Mouse (Mus musculus): ENCODE data around the gene Dync1i2. TPM values are rescaled to one million over a fixed set of nuclear protein-coding genes. Genes with fewer than 3 reads are reported as not detected.

Gene Dync1i2
- total RNA-seq (2021): 10 to 100 TPM; 39.0 to 39.6 TPM
- long read RNA-seq, experiment 1, transcript Dync1i2-201 (16 exons, 2,631 nt): major isoform, 23 of 47 reads
- long read RNA-seq, experiment 1, transcript Dync1i2-204 (16 exons, 2,466 nt): minor isoform, 8 of 47 reads
- long read RNA-seq, experiment 1, partial matches to known transcripts: 15 of 47 reads
- long read RNA-seq, experiment 1, other reads (novel, unspliced or antisense): 1 of 47 reads
- long read RNA-seq, experiment 2, transcript Dync1i2-201 (16 exons, 2,631 nt): major isoform, 20 of 46 reads
- long read RNA-seq, experiment 2, transcript Dync1i2-204 (16 exons, 2,466 nt): minor isoform, 5 of 46 reads
- long read RNA-seq, experiment 2, partial matches to known transcripts: 20 of 46 reads
- long read RNA-seq, experiment 2, other reads (novel, unspliced or antisense): 1 of 46 reads

DNA sequence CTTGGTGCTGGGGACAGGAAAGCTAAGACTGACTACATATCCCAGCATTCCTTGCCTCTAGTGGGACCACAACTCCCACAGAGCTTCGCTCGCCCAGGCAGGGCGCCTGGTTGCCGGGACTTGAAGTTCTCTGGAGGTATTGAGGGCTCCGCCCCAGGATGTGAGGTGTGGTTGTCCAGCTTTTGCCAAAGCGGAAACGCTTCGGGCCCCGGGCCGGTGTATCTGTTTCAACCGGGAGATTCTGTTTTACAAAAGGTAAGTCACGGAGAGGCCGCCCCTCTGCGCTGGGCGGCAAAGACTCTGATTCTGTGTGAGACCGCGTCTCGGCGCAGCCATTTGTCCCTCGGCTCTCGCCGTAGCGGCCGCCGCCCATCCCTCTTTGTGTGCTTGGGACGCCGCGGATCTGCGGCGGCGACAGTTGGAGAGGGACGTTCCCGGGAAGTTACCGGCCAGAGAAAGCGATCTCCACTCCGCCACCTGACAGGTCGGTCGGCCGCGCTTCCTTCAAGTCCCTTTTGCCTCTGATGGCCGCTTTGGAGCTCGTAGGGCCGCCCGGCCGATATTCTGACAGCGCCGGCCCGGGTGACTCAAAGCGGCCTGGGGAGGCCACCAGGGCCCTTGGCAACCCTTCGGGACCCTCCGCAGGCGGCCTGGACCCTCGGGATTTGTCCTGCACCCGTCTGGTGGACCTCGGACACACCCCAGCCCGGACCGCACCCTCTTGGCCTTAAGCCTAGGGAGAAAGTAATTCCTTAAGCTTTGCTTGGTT, at the start of gene Dync1i2:
Gene Dync1i2, plus strand, starts transcription at position 116 of the 769 bp plus-strand sequence.
- intact Hi-C loops (cut with DNase I): no loop called here
- DNase-seq: peak; percentile 90

GRCm38 (mm10) chr2:71162831-71163621, 48.5 kb upstream of the Dync1i2 start:
- no peak for DNase-seq
- intact Hi-C loops (cut with DNase I): no loop called here

GRCm38 (mm10) chr2:71167211-71167610, 44.3 kb upstream of the Dync1i2 start:
- intact Hi-C loops (cut with DNase I): no loop called here

DNA sequence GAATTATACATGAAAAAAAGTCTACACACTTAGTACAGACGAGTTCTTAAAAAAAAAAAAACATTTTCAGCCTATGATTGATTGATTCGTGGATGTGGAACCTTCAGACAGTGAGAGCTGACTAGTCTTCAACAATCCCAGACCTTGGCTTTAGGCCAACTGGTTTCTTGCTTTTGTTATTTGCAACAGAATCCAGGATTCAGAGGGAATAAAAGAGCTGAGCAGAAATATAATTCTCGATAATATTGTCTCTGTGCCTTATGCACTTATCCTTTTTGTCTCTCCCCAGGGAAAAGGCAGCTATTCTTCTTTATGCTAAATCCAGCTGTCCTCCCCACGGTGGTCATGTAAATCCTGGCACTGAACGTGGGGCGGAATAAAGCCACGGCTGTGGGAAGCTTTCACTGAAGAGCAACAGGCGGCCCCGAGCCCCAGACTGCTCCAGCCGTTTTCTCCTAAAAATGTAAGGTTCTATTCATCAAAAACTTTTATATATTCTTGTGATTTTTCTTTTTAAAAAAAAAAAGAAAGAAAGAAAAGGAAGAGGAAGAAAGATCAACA, 43.0 kb upstream of the Dync1i2 start:
- DNase-seq: no peak
- intact Hi-C loops (cut with DNase I): no loop called here

More at GRCm38 (mm10) chr2:71167211-71167610, 44.3 kb upstream of the Dync1i2 start:
- no peak for DNase-seq

- intact Hi-C loops (cut with DNase I): no loop called here
- no peak for DNase-seq
These were observed 38.5 kb upstream of the Dync1i2 start for GRCm38 (mm10) chr2:71173031-71173430.

DNA sequence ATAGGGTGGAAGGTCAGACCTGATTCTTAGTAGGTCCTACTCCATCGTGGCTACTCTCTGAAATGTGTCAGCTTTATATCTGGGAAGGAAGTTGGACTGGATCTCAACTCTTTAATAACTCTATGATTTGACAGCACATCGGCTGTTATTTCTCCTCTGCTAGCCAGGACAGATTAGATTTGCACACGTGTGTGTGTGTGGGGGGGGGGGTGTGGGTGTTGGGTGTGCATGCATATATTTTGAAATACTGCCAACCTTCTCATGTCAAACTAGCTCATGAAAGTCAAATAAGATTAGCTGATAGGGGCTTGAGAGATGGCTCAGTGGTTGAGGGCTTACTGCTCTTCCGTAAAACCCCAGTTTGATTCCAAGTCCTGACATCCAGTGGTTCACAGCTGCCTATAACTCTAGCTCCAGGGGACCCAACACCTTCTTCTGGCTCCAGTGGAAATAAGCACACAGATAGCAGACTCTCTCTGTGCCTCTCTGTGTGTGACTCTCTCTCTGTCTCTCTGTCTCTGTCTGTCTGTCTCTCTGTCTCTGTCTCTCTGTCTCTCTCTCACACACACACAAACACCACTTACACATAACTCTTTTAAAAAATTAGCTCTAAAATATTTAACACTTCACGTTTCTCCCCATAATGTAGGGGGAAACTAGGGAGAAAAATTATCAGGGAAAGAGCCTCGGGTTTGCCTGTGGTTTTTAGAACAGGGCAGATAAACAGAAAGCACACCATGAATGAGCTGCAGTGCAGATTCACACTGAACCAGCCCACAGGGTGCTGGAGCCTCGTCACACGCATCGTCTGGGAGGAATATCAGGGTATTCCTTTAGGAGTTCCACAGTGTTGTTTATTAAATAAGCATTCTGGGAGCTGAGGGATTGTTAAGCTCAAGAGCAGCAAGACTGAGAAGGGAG, 34.9 kb upstream of the Dync1i2 start:
- DNase-seq: no peak
- intact Hi-C loops (cut with DNase I): no loop called here

DNA sequence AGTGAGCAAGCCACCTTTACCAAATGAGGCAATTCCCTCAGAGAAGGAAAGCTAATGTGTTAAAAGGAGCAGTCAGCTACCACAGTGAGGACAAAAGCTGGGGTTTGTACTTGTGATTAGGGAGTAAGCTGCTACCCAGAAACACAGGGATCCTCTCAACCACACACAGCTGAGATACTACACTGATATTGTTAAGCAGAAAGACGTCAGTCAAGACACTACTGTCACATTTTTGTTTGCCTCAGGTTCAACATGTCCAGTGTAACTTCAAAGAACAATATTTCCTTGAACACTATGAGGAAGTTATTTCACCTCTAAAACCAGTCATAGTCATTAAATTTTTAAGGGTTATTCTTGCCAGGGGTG, 34.3 kb upstream of the Dync1i2 start:
- DNase-seq: no peak
- intact Hi-C loops (cut with DNase I): no loop called here

- intact Hi-C loops (cut with DNase I): no loop called here
These were observed 33.7 kb upstream of the Dync1i2 start for GRCm38 (mm10) chr2:71177760-71178159.

DNA sequence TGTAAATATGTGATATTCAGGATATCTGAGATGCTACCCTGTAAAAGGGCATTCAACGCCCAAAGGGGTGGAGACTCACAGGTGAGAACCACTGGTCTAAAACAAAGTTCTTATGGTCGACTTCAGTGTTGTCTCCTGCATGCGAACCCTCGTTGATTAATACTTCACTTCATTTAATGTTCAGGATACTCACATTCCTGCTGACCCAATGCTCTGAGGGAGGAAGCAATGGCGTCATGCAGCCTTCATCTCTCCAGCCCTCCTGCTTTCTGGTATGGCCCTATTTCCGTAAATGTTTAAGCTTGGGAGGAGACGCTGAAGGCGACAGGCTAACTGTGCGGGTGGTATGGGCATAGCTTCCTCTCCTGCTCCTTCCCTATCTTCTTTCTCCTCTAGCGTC, 31.8 kb upstream of the Dync1i2 start:
- intact Hi-C loops (cut with DNase I): no loop called here

More at GRCm38 (mm10) chr2:71177760-71178159, 33.7 kb upstream of the Dync1i2 start:
- DNase-seq: no peak

DNA sequence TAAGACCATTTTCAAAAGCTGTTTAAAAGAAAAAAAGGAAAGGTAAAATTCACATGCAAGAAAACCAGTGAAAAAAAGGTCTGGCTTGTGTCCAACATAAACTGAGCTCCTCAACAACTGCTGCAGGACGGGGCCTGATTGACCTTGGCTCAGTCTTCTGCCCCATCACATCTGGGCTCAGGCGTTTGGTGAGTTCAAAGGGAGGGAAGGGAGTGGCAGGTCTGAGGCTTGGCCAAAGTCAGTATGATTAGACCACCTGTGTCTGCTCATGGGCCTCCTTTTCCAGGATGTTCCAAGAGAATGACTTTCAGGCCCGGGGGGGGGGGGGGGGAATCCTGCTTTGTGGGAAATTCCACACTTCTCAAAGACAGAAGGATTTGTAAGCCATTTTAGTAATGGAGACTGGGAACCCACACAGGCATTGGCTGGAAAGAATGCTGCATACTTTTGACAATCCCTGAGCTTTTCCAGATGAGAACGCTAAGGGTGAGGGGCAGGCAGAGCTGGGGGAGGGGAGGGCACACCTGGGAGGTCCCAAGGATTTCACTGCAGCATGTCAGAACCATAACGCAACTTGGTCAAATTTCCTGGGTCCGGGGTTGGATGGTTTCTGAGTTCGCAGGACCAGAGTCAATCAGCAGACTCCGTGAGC, 30.8 kb upstream of the Dync1i2 start:
- intact Hi-C loops (cut with DNase I): no loop called here
- DNase-seq: no peak

More for the DNA sequence above, 31.8 kb upstream of the Dync1i2 start:
- no peak for DNase-seq

GRCm38 (mm10) chr2:71187950-71188349, 23.6 kb upstream of the Dync1i2 start:
- intact Hi-C loops (cut with DNase I): no loop called here
- DNase-seq: no peak

DNA sequence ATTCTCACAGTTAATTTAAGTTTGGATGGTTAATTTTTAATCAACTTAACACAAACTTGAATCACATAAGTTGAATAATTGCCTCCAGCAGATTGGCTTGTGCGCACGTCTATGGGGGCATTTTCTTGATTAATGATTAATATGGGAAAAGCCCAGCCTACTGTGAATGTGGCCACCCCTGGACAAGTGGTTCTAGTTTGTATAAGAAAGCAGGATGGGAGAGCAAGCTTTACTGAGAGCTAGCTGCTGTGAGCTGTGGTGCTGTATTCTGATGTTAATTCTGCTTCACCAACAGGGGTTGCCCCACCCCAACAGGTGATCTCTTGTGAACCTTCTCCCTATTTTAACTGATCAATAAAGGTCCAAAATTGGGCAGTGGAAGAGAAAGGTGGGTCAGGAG, 22.6 kb upstream of the Dync1i2 start:
- no peak for DNase-seq
- intact Hi-C loops (cut with DNase I): no loop called here

- DNase-seq: no peak
- intact Hi-C loops (cut with DNase I): no loop called here
These were observed 19.9 kb upstream of the Dync1i2 start for GRCm38 (mm10) chr2:71191391-71192194.

DNA sequence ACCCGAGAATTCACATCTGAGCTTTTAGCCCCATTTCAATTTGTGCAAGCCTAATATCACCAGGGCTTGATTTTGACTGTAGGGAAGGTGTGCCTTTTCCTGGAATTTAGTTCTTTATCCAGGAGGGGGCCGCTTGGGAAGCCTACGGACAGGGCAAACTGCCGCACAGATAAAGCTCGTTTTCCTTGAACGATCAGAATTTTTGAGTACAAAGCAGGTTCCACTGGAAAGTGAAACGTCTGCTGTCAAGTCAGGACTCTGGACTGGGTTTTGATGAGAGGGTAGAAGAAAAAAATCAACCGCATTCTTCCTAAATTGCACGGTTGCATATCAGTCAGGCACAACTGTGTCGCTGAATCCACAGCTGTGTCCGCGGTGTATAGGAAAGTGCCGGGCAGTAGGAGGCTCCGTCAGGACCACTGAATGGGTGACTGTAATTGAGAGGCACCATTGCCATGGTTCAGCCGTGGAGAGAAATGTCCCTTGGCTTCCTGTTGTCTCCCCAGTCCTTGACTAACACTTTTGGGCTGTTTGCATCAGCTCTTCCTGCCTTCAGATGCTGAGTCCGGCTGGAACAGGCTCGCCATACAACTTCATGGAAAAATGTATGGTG, 19.2 kb upstream of the Dync1i2 start:
- intact Hi-C loops (cut with DNase I): no loop called here
- no peak for DNase-seq

DNA sequence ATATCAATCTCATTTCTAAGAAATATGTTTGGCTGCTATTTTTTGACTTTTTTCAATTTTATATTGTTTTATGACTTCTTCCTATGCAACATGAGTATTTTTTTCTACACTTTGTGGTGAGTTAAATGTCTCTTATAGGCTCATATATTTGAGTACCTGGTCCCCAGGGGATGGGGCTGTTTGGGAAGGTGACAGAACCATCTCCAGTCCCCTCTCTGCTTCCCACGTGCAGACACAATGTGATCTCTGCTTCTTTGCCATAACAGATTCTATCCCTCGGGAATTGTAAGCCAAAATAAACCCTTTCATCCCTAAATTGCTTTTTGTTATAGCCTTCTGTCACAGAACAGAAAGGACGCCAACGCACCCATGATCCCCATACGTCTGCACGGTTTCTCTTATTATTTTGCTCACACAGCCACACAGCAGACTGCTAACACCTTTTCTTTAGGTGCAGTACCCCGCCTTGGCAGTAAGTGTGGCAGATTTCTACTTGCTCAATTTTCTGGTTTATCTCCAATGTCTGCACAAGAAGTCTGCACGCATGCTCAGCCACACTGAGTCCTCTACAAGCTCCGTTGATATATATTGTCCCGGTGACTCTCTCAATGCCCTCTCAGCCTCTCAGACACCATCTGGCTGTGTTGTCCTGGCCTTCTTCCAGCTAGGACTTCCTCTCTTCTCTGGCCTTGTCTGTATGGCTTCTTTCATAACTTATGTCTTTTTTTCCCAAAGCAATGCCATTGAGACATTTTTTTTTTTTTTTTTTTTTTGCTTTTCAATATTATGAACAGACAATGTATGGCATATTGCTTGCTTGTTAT, 17.2 kb upstream of the Dync1i2 start:
- DNase-seq: no peak
- intact Hi-C loops (cut with DNase I): no loop called here

- intact Hi-C loops (cut with DNase I): no loop called here
- DNase-seq: no peak
These were observed 14.6 kb upstream of the Dync1i2 start for GRCm38 (mm10) chr2:71196947-71197346.

DNA sequence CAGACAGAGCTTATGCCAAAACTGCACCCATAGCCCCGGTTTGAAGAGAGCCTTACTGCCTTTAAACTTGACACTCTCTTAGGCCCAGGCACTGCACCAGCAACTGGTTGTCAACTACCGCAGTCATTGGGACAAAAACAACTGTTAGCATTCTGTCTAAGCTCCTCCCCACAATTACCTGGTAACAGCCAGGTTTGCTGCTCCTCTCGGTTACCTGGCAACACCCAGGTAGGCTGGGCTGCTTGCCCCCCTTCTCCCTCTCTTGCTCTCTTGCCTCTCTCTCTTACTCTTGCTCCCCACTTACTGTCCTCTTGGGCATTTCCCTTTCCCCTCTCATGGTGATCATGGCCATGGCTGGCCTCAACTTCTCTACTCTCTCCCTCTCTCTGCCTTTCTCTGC, 12.6 kb upstream of the Dync1i2 start:
- no peak for DNase-seq
- intact Hi-C loops (cut with DNase I): no loop called here

All from gastrocnemius, postnatal 36 days (tissue).